Mouse (Mus musculus) Muller cell, postnatal 12 days (primary cell): ENCODE data around the gene Mms19.
A peak's percentile ranks its signal among the peaks of the same experiment; 100 is the strongest.

Experiments
- DNase-seq: peaks from one replicate; pipeline ENCODE4 v3.0.0-alpha.2; 2015; ENCODE audit errors: inconsistent ontology term

The Mms19 gene

GRCm38 (mm10) chr19:41900495-41901090, 80.4 kb downstream of the Mms19 start:
- DNase-seq, result no peak

- DNase-seq, result peak; percentile 45
These were observed 82.1 kb downstream of the Mms19 start for GRCm38 (mm10) chr19:41898860-41899259.

GRCm38 (mm10) chr19:41896319-41896711, 84.6 kb downstream of the Mms19 start:
- DNase-seq, result no peak

- peak; percentile 91 for DNase-seq
These were observed 85.3 kb downstream of the Mms19 start, which contains the start of gene Rrp12 for GRCm38 (mm10) chr19:41895460-41896318. Gene Rrp12 (minus strand): TSS chr19:41896173.

- DNase-seq, result peak; percentile 40
These were observed 86.0 kb downstream of the Mms19 start for GRCm38 (mm10) chr19:41894959-41895358.
